Mouse (Mus musculus): ENCODE measurements around the gene Gspt1.
A peak's percentile ranks its signal among the peaks of the same experiment; 100 is the strongest.

DNA sequence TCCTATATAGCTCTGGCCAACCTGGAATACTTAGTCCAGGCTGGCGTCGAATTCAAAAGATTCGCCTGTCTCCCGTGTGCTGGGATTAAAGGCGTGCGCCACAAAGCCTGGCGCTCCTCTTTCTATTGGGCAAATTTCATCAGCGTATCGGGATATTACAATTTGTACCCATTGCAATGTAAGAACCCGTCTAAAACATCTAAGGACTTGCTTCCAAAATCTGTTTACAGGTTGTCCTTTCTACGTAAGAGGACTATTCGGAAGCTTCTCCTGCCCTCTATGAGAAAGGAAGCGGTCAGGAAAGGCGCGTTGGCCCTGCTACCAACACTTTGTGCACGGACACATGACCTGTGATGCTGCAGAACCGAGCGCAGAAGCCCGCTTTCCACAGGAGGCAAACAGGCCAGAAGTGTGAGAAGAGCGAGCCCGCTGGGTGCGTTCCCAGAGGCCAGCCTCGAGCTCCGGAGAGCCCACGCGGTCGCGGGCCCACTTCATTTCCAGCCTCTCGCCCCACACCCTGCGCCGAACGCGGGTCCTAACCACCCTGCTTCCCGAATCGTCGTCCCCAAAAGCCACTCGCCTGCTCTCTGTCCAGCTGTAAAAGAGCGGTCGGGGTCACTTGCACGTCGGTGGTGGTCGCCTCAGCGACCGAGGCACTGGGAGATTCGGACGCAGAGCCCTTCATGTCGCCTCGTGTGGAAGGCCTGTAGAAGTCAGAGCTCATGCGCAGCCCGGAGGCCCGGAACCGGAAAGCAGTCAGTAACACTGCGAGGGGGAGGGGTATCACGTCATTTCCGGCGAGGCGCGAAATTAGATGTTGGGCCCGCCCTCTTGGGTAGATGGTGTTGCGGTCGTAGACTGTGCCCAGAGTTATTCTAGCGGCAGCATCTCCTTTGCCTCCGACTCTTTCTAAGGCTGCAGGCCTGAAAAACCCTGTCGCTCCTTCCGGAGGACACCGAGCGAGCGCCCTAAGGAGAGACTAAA lies 51.3 kb downstream of the Gspt1 start, which contains the start of gene Rsl1d1:
- TF ChIP-seq CTCF (IDR thresholded peaks at IDR 0.05; ENCODE audit: low read depth) (peak; percentile 9; the same call in 1 of the 2 replicates), EP300 (optimal IDR thresholded peaks at IDR 0.05) (no peak)
